Mouse (Mus musculus) liver, postnatal 0 days (tissue): ENCODE measurements at regions not wholly inside any gene's neighbourhood (a gene's known extent, or its start where the extent isn't known, plus 50 kb on each side); places are given as distances from the start of the nearest gene placed in this dataset.

Source experiments
- ATAC-seq: fragments of 200-750 bp; cut with Nextera tagmentation; 2 replicates; pipeline ENCODE4 v1.8.0; 2017; ENCODE audit warnings: mild to moderate bottlenecking, moderate library complexity
- DNase-seq: peaks from one replicate; pipeline ENCODE4 v3.0.0-alpha.2; 2016
- H3K27ac ChIP-seq: fragments of 300-500 bp; sonication (generic); 2 replicates; pipeline ENCODE4 v1.5.1; 2014; ENCODE audit warnings: antibody characterized with exemption, moderate library complexity, mild to moderate bottlenecking, low read depth
- H3K27me3 ChIP-seq: fragments of 300-500 bp; sonication (generic); 2 replicates; pipeline ENCODE4 v1.6.1; 2014; ENCODE audit warnings: low read length, control low read depth, mixed read lengths; ENCODE audit not compliant: insufficient read depth
- H3K36me3 ChIP-seq: fragments of 300-500 bp; sonication (generic); replicated peaks from 2 replicates; pipeline ENCODE4 v1.6.1; 2014; ENCODE audit warnings: mild to moderate bottlenecking, control low read depth, low read length, moderate library complexity, mixed read lengths; ENCODE audit not compliant: insufficient read depth
- H3K4me1 ChIP-seq: fragments of 300-500 bp; sonication (generic); 2 replicates; pipeline ENCODE4 v1.6.1; 2014; ENCODE audit warnings: antibody characterized with exemption, mild to moderate bottlenecking, control low read depth; ENCODE audit not compliant: insufficient read depth
- H3K4me2 ChIP-seq: fragments of 300-500 bp; sonication (generic); 2 replicates; pipeline ENCODE4 v1.6.1; 2014; ENCODE audit warnings: low read depth, mild to moderate bottlenecking, low read length, moderate library complexity, mixed read lengths
- H3K4me3 ChIP-seq: fragments of 300-500 bp; sonication (generic); 2 replicates; pipeline ENCODE4 v1.5.1; 2014; ENCODE audit warnings: low read depth, low read length
- H3K9ac ChIP-seq: fragments of 300-500 bp; sonication (generic); replicated peaks from 2 replicates; pipeline ENCODE4 v1.6.1; 2014; ENCODE audit warnings: mild to moderate bottlenecking, moderate library complexity
- H3K9me3 ChIP-seq: fragments of 300-500 bp; sonication (generic); 2 replicates; pipeline ENCODE4 v1.6.1; 2016; ENCODE audit warnings: mild to moderate bottlenecking, control low read depth, low read length, mixed read lengths
- CTCF ChIP-seq: sonication (generic); IDR thresholded peaks from 2 replicates; pipeline ENCODE4 v1.5.1; 2016; ENCODE audit warnings: antibody characterized with exemption, low read depth
- EP300 ChIP-seq: IDR thresholded peaks from 2 replicates; pipeline ENCODE4 v1.6.1; 2016; ENCODE audit warnings: antibody characterized with exemption, low read depth, mild to moderate bottlenecking
- WGBS: fragments of 180-500 bp; shearing (Covaris S2); extraction: QIAGEN DNeasy Blood & Tissue Kit; methylation state at CpG from one replicate; pipeline ENCODE4 v1.1.7; 2014; ENCODE audit not compliant: insufficient replicate concordance; 5-methylcytosine and 5-hydroxymethylcytosine counted together

- TF ChIP-seq CTCF (no peak), EP300 (no peak)
- Histone ChIP-seq H3K36me3 (no peaks in the 10 kb centered on the region), H3K27ac (no peak overlapping the region), H3K4me2 (no peak overlapping the region), H3K27me3 (no peaks in the 10 kb centered on the region), H3K9ac (no peak overlapping the region), H3K9me3 (no peaks in the 10 kb centered on the region), H3K4me3 (no peak overlapping the region), H3K4me1 (no peaks in the 10 kb centered on the region)
- DNase-seq = no peak
- ATAC-seq = no peak
Measured at GRCm38 (mm10) chr10:126431222-126431621, 465.3 kb downstream of the Lrig3 start.

DNA sequence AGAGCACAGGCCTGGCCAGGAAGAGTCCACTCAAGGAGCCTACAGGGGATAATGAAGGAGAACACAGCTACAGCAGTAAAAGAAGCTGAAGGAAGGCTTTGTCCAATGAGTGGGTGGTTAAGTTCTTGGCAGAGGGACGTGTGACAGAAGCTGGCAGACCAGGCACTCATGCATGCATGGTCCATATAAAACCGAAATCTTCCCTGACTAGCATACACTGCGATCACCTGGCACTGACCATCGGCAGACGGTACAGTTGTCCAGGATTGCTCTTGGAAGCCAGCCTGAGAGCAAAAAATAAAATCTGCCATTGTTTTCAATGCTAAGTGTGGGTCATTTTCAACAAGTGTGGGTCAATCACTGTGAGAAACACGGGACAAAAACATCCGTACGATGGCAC, 464.4 kb downstream of the Lrig3 start:
- no peak overlapping the region for H3K4me3 ChIP-seq
- WGBS = 78% methylated on average over 8 of the region's 8 CpGs
- H3K9me3 ChIP-seq = no peaks in the 10 kb centered on the region
- no peaks in the 10 kb centered on the region for H3K4me1 ChIP-seq
- H3K27ac ChIP-seq = no peak overlapping the region
- H3K4me2 ChIP-seq = no peak overlapping the region
- H3K9ac ChIP-seq = no peak overlapping the region
- no peaks in the 10 kb centered on the region for H3K27me3 ChIP-seq
- TF ChIP-seq EP300 = no peak
- no peak for TF ChIP-seq CTCF
- ATAC-seq = no peak
- no peaks in the 10 kb centered on the region for H3K36me3 ChIP-seq
- no peak for DNase-seq

DNA sequence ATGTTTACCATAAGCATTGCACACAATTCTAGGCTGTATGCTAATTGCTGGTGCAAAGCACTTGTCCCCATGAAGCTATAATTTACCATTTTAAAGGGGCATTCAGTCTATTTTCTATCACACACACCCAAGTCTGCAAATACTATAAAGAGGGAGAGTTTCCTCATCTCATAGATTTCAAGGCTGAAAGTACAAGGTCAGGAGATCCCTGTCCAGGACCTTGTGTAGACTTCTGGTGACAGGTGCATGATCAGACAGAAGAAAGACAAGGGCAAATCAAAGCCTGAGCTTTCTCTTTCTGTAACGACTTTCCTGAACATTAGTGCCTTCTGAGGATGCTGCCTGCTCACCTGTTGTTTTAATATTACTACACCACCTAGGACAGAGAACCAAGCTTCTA, 463.5 kb downstream of the Lrig3 start:
- H3K4me1 ChIP-seq = no peaks in the 10 kb centered on the region
- ATAC-seq (no peak), DNase-seq (no peak)
- H3K4me2 ChIP-seq = no peak overlapping the region
- no peaks in the 10 kb centered on the region for H3K36me3 ChIP-seq
- no peak overlapping the region for H3K27ac ChIP-seq
- 68% methylated on average over 1 of the region's 1 CpGs for WGBS
- no peak overlapping the region for H3K9ac ChIP-seq
- TF ChIP-seq EP300 (no peak), CTCF (no peak)
- no peak overlapping the region for H3K4me3 ChIP-seq
- H3K27me3 ChIP-seq = no peaks in the 10 kb centered on the region
- no peaks in the 10 kb centered on the region for H3K9me3 ChIP-seq

GRCm38 (mm10) chr10:126422066-126422465, 456.1 kb downstream of the Lrig3 start:
- 52% methylated on average over 6 of the region's 6 CpGs for WGBS
- TF ChIP-seq EP300 = no peak
- TF ChIP-seq CTCF = no peak
- no peak overlapping the region for H3K9ac ChIP-seq
- H3K4me2 ChIP-seq = no peak overlapping the region
- no peaks in the 10 kb centered on the region for H3K36me3 ChIP-seq
- 0 out of 2 replicates have a peak, but pooled peaks cover 2% of the 10 kb centered on the region for H3K4me1 ChIP-seq
- DNase-seq (peak; percentile 13), ATAC-seq (no peak)
- no peak overlapping the region for H3K27ac ChIP-seq
- H3K9me3 ChIP-seq = no peaks in the 10 kb centered on the region
- no peak overlapping the region for H3K4me3 ChIP-seq
- no peaks in the 10 kb centered on the region for H3K27me3 ChIP-seq

DNA sequence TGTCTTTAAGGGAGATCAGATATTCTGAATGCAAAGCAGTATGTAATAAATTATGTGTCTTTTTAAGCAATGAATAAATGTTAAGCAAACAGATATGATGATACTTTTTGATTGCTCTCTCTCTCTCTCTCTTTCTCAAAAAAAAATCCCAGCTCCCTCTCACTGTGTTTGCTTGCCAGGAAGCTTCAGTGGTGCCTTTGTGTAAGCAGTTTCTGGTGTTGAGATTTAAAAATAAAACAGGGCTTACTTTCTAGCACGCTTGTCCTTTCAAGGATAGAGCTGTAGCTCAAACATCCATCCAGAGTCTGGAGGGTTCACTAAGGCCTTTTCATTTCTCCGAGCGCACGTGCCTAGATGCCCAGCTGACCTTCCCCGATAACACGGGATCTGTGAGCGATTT, 447.8 kb downstream of the Lrig3 start:
- H3K36me3 ChIP-seq = no peaks in the 10 kb centered on the region
- DNase-seq (no peak), ATAC-seq (no peak)
- H3K4me1 ChIP-seq = no peaks in the 10 kb centered on the region
- no peak overlapping the region for H3K27ac ChIP-seq
- H3K4me3 ChIP-seq = no peak overlapping the region
- no peak for TF ChIP-seq EP300
- TF ChIP-seq CTCF = no peak
- no peaks in the 10 kb centered on the region for H3K9me3 ChIP-seq
- no peak overlapping the region for H3K9ac ChIP-seq
- WGBS = 72% methylated on average over 7 of the region's 7 CpGs
- no peaks in the 10 kb centered on the region for H3K27me3 ChIP-seq
- no peak overlapping the region for H3K4me2 ChIP-seq

DNA sequence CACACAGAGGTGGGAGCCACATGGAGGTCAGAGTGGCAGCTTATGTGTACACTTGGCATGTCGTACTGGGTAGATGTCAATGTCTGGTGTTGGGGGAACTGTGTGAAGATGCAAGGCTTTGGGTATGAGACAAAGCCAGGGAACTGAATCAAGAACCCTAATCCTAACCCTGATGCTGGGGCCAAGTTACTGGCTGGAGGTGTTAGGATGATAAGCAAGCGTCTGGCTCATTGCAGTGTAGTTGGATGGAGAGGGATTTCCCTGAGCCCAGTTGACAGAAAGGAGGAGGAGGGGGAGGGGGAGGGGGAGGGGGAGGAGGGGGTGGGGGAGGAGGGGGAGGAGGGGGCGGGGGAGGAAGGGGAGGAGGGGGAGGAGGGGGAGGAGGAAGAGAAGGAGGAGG, 426.3 kb downstream of the Lrig3 start:
- Histone ChIP-seq H3K9ac (no peak overlapping the region), H3K27me3 (no peaks in the 10 kb centered on the region), H3K4me1 (no peaks in the 10 kb centered on the region), H3K36me3 (no peaks in the 10 kb centered on the region), H3K4me3 (no peak overlapping the region), H3K27ac (no peak overlapping the region), H3K9me3 (no peaks in the 10 kb centered on the region), H3K4me2 (no peak overlapping the region)
- ATAC-seq (no peak), DNase-seq (no peak)
- WGBS = 72% methylated on average over 2 of the region's 3 CpGs
- TF ChIP-seq EP300 = no peak
- no peak for TF ChIP-seq CTCF

DNA sequence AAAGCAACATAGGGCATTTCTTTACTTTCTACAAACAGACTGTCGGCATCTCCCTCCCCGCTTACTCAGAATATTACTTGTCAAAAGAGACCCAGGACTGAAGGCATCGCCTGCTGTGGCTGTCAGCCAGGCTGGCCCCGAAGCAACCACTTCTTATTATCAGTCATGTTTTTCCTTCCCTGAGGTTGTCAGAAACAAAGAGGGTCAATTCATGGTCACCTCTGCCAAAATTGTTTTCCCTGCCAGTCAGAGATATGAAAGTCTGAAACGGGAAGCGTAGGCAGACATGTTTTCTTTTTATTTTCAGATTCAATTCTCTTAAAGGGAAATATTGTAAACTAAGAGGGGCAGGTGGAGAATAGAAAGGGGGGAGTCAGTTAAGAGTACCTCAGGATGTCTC, 425.8 kb downstream of the Lrig3 start:
- no peak for DNase-seq
- Histone ChIP-seq H3K9me3 (no peaks in the 10 kb centered on the region), H3K36me3 (no peaks in the 10 kb centered on the region), H3K9ac (no peak overlapping the region), H3K27me3 (no peaks in the 10 kb centered on the region), H3K4me3 (no peak overlapping the region), H3K27ac (no peak overlapping the region), H3K4me2 (no peak overlapping the region), H3K4me1 (no peaks in the 10 kb centered on the region)
- ATAC-seq = no peak
- 72% methylated on average over 6 of the region's 6 CpGs for WGBS
- no peak for TF ChIP-seq EP300
- TF ChIP-seq CTCF = no peak
